Mouse (Mus musculus) frontal cortex, postnatal 25 days (tissue): Measurements from ENCODE around the gene Exph5.

Experiments used
- DNase-seq, 2 experiments: peaks; one replicate each; pipeline ENCODE4 v3.0.0; 2022; ENCODE audit warnings: low spot score in 2 of 2

Gene Exph5

DNA sequence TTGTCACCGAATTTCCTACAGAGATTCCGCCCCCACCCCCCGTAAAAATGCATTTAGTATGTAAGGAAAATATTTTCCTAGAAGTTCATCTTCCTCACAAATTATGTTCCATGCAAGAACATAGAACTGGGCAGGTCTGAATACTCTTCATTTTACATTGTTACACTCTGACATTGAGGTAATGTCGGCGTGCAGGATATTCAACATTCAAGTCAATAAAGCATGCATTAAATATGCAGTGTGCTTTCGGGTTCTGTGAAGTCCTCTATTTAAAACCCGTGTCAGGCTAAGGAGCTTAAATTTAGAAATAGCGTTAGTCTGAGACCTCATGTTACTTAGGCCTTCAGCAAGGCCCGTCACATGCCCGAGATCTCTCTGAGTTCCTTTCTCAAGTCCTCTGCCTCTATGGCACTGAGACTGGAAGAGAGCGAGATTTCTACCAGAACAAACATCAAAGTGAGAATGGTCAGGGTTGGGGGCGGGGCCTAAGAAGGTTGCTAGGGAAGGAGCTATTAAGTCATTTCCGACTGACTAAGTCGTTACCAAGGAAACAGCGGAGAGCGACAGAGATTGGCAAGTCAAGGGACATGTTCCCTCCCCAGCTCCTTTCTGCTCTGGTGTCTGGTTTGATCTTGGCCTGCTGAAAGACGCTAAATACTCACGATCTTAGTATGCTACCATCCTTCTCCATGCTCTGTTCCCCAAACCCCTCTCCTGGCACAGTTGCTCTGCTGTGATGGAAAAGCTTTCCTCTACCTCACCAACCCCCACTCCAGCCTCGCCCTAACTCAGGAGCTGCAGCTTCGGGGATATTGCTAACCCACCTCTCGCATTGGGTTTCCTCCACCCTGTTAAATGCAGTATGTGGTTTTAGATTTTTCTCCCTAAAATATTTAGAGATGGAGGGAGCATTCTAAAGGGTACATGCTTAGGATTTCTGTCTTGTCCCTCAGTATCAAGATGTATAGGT is 103.6 kb downstream of the Exph5 start:
- peak; percentile 29 to 39 for DNase-seq

DNA sequence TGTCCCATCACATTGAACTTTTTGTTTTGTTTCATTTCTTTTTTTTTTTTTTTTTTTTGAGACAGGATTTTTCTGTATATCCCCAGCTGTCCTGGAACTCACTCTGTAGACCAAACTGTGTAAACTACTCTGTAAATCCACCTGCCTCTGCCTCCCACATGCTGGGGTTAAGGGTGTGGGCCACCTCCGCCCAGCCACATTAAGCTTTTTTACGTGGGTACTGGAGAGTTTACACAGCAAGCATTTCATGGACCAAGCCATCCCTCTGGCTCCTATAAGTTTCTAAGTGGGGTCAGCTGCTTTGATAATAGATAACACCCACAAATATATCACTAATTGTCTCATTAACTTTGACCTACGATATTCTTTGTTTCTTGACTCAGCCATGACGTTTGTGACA is 107.1 kb downstream of the Exph5 start:
- DNase-seq, result no peak

DNA sequence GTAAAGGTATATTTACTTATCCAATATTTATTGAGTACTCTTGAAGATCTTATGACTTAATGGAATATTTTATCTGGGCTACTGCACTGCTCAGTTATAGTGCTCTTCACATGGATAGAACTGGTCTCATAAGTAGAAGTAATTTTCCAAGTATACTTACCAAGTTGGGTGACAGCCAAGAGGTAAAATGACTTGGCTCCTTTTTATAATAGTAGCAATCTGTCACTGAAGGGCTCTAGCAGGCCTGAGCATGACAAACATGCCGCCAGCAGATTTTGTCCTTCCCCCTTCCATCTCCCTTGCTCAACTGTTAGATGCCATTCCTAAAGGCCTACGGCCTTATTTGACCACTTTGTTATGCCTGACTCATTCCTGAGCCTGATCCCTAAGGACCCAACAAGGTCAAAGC is 107.5 kb downstream of the Exph5 start:
- DNase-seq, result no peak

GRCm38 (mm10) chr9:53409427-53409826 is 108.0 kb downstream of the Exph5 start:
- no peak for DNase-seq

GRCm38 (mm10) chr9:53422133-53422896 is 120.8 kb downstream of the Exph5 start:
- DNase-seq, result no peak

- no peak for DNase-seq
Observed at GRCm38 (mm10) chr9:53426726-53427125, 125.3 kb downstream of the Exph5 start.
